Mouse (Mus musculus) bone marrow macrophage, adult 2 months (primary cell): ENCODE measurements around the gene Olfr196.

ENCODE experiments used
- CTCF ChIP-seq: IDR thresholded peaks from 2 replicates; pipeline ENCODE4 v1.5.1; 2012; ENCODE audit warnings: low read depth, mild to moderate bottlenecking, low read length, moderate library complexity
- POLR2A ChIP-seq: IDR thresholded peaks from 2 replicates; pipeline ENCODE4 v1.6.1; 2012; ENCODE audit warnings: mild to moderate bottlenecking, low read depth, low read length, borderline replicate concordance

GRCm38 (mm10) chr16:59141105-59141504 lies 29.1 kb downstream of the Olfr196 start:
- no peak for TF ChIP-seq CTCF
- TF ChIP-seq POLR2A: no peak
